Mouse (Mus musculus): Measurements from ENCODE around the gene Defb21.

DNA sequence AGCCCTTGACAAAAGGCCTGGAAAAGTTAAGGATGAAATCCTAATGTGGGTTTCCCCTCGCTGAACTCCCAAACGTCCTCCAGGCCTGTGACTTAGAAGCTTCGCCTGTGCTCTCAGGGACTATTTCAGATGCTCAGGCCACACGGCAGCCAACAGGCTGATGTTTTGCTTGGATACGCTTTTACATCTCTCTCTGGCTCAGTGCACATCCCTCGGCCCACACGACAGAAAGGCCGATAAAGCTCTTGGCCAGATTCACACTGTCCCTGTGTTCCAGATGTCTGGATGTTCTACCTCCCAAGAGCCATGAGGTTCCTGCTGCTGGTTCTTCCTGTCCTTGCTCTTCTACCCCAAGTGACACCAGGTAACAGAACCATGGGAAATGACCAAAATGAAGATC lies 940 bp downstream of the Defb21 start:
- TF ChIP-seq CHD2 (IDR thresholded peaks at IDR 0.05; ENCODE audit: low read length), result no peak
- no peak for TF ChIP-seq USF1 (IDR thresholded peaks at IDR 0.05; ENCODE audit: low read depth, low read length)
- no peak for TF ChIP-seq RCOR1 (IDR thresholded peaks at IDR 0.05; ENCODE audit: low read depth, low read length)
- no peak for TF ChIP-seq CTCF (IDR thresholded peaks at IDR 0.05 in 2 of 3, conservative IDR thresholded peaks at IDR 0.05 in 1 of 3; ENCODE audit: control insufficient read depth in 1 of 3, insufficient read depth in 1 of 3, low read depth in 2 of 3, low read length in 3 of 3, poor library complexity in 1 of 3, severe bottlenecking in 1 of 3)

All from MEL (cell line).